Mouse (Mus musculus) bone marrow, adult 2 months (tissue): Measurements from ENCODE around the gene Man1a.

Experiments
- CTCF ChIP-seq: fragments of 200-500 bp; IDR thresholded peaks from 2 replicates; pipeline ENCODE4 v1.5.1; 2011; ENCODE audit warnings: low read length, control low read depth; ENCODE audit not compliant: control insufficient read depth, insufficient read depth
- POLR2A ChIP-seq: fragments of 200-500 bp; IDR thresholded peaks from 2 replicates; pipeline ENCODE4 v1.6.1; 2011; ENCODE audit warnings: low read depth, mild to moderate bottlenecking, control low read depth, low read length, borderline replicate concordance; ENCODE audit not compliant: control insufficient read depth

GRCm38 (mm10) chr10:54121816-54122215, 45.4 kb upstream of the Man1a start:
- TF ChIP-seq CTCF (no peak), POLR2A (no peak)
